Mouse (Mus musculus) gastrocnemius, postnatal 36 days (tissue): Measurements from ENCODE around the gene Grap. TPM values are rescaled to one million over a fixed set of nuclear protein-coding genes. Genes with fewer than 3 reads are reported as not detected.
A peak's percentile ranks its signal among the peaks of the same experiment; 100 is the strongest.

Experiments
- DNase-seq, 2 experiments: peaks; one replicate each; pipeline ENCODE4 v3.0.0; 2022
- intact Hi-C: fragments of 180-260 bp; cut with DNase I; formaldehyde crosslinking; loops from one replicate; pipeline ENCODE4 v1.15.1; 2025
- total RNA-seq, 2 experiments: library from RNA; stranded (reverse); gene quantifications; 2 replicates each; pipeline ENCODE4 v1.2.3; 2021

Grap gene
- total RNA-seq, 2 experiments from 2014 or later, result 4.4 to 5.5 TPM

GRCm38 (mm10) chr11:61675332-61675731, 22.3 kb downstream of the Grap start:
- intact Hi-C loops, result no loop called here
- no peak for DNase-seq

GRCm38 (mm10) chr11:61676216-61676854, 23.3 kb downstream of the Grap start:
- DNase-seq, result no peak
- intact Hi-C loops, result no loop called here

GRCm38 (mm10) chr11:61677709-61678108, 24.6 kb downstream of the Grap start:
- intact Hi-C loops, result no loop called here
- DNase-seq, result no peak

GRCm38 (mm10) chr11:61679091-61679866, 26.2 kb downstream of the Grap start:
- no peak for DNase-seq
- intact Hi-C loops, result no loop called here

- peak in 1 of 2 experiments; percentile 39 for DNase-seq
Observed at GRCm38 (mm10) chr11:61683907-61684731, 31.1 kb downstream of the Grap start, which contains the start of gene Fam83g. Fam83g (plus strand) TSS chr11:61684091.

GRCm38 (mm10) chr11:61685119-61685725, 32.2 kb downstream of the Grap start:
- intact Hi-C loops, result no loop called here

More at GRCm38 (mm10) chr11:61683907-61684731, 31.1 kb downstream of the Grap start, which contains the start of gene Fam83g:
- intact Hi-C loops, result no loop called here

GRCm38 (mm10) chr11:61686141-61686540, 33.1 kb downstream of the Grap start:
- DNase-seq, result no peak
- intact Hi-C loops, result no loop called here

More at GRCm38 (mm10) chr11:61685119-61685725, 32.2 kb downstream of the Grap start:
- no peak for DNase-seq

- intact Hi-C loops, result no loop called here
- no peak for DNase-seq
Observed at GRCm38 (mm10) chr11:61686906-61687453, 33.9 kb downstream of the Grap start.

- intact Hi-C loops, result no loop called here
- no peak for DNase-seq
Observed at GRCm38 (mm10) chr11:61687595-61687994, 34.5 kb downstream of the Grap start.

GRCm38 (mm10) chr11:61692996-61693395, 39.9 kb downstream of the Grap start:
- intact Hi-C loops, result no loop called here

GRCm38 (mm10) chr11:61698852-61699251, 45.8 kb downstream of the Grap start:
- intact Hi-C loops, result no loop called here

More at GRCm38 (mm10) chr11:61692996-61693395, 39.9 kb downstream of the Grap start:
- DNase-seq, result no peak

GRCm38 (mm10) chr11:61699460-61699859, 46.4 kb downstream of the Grap start:
- intact Hi-C loops, result no loop called here
- DNase-seq, result no peak

More at GRCm38 (mm10) chr11:61698852-61699251, 45.8 kb downstream of the Grap start:
- DNase-seq, result no peak

GRCm38 (mm10) chr11:61699933-61700332, 46.9 kb downstream of the Grap start:
- no peak for DNase-seq
- intact Hi-C loops, result no loop called here

GRCm38 (mm10) chr11:61701696-61702095, 48.6 kb downstream of the Grap start:
- no peak for DNase-seq
- intact Hi-C loops, result no loop called here

GRCm38 (mm10) chr11:61702494-61702893, 49.4 kb downstream of the Grap start:
- intact Hi-C loops, result no loop called here
- no peak for DNase-seq

GRCm38 (mm10) chr11:61705581-61705980, 52.5 kb downstream of the Grap start:
- intact Hi-C loops, result no loop called here
- no peak for DNase-seq

GRCm38 (mm10) chr11:61706232-61706631, 53.2 kb downstream of the Grap start:
- no peak for DNase-seq
- intact Hi-C loops, result no loop called here

GRCm38 (mm10) chr11:61708928-61709327, 55.9 kb downstream of the Grap start:
- no peak for DNase-seq
- intact Hi-C loops, result no loop called here

- peak in 1 of 2 experiments; percentile 41 for DNase-seq
- intact Hi-C loops, result no loop called here
Observed at GRCm38 (mm10) chr11:61713157-61713855, 60.2 kb downstream of the Grap start.
